Mouse (Mus musculus) liver, embryonic 12.5 days (tissue): ENCODE measurements at regions not wholly inside any gene's neighbourhood (a gene's known extent, or its start where the extent isn't known, plus 50 kb on each side); places are given as distances from the start of the nearest gene placed in this dataset.

ENCODE experiments used
- ATAC-seq: fragments of 200-750 bp; cut with Nextera tagmentation; 2 replicates; pipeline ENCODE4 v1.8.0; 2017; ENCODE audit warnings: moderate number of reproducible peaks, mild to moderate bottlenecking, moderate library complexity
- H3K27ac ChIP-seq: fragments of 300-500 bp; sonication (generic); 2 replicates; pipeline ENCODE4 v1.5.1; 2016; ENCODE audit warnings: mild to moderate bottlenecking
- H3K27me3 ChIP-seq: fragments of 300-500 bp; sonication (generic); replicated peaks from 2 replicates; pipeline ENCODE4 v1.6.1; 2016; ENCODE audit warnings: mild to moderate bottlenecking, moderate library complexity
- H3K36me3 ChIP-seq: fragments of 300-500 bp; sonication (generic); 2 replicates; pipeline ENCODE4 v1.6.1; 2016; ENCODE audit warnings: mild to moderate bottlenecking, moderate library complexity
- H3K4me1 ChIP-seq: fragments of 300-500 bp; sonication (generic); 2 replicates; pipeline ENCODE4 v1.6.1; 2016
- H3K4me2 ChIP-seq: fragments of 300-500 bp; sonication (generic); 2 replicates; pipeline ENCODE4 v1.6.1; 2016; ENCODE audit warnings: mild to moderate bottlenecking, moderate library complexity
- H3K4me3 ChIP-seq: fragments of 300-500 bp; sonication (generic); 2 replicates; pipeline ENCODE4 v1.5.1; 2016; ENCODE audit warnings: mild to moderate bottlenecking, moderate library complexity
- H3K9ac ChIP-seq: fragments of 300-500 bp; sonication (generic); 2 replicates; pipeline ENCODE4 v1.6.1; 2016; ENCODE audit warnings: mild to moderate bottlenecking, moderate library complexity
- H3K9me3 ChIP-seq: fragments of 300-500 bp; sonication (generic); replicated peaks from 2 replicates; pipeline ENCODE4 v1.6.1; 2016; ENCODE audit warnings: mild to moderate bottlenecking, moderate library complexity
- WGBS: fragments of 180-500 bp; shearing (Covaris S2); methylation state at CpG from one replicate; pipeline ENCODE4 v1.1.7; 2016; ENCODE audit not compliant: insufficient replicate concordance; 5-methylcytosine and 5-hydroxymethylcytosine counted together

DNA sequence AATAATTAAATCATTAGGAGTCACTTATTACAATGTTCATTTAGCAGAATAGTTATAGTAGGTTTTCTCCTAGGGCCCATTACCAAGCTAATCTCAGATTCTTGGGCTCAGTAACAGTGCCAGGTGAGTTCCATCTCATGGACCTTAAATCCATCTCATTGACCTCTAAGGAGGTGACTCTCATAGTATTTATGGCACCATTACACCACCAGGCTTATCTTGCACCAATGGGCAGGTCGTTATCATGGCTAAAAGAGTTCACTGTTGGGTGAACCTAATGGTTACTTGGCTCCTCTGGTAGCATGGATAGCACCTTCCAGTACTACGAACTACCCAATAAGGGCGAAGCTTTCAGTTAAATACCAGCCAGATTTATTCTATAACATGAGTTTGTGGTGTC is 123.5 kb downstream of the Chst2 start:
- H3K9ac ChIP-seq, result no peak overlapping the region
- WGBS, result 70% methylated on average over 3 of the region's 3 CpGs

DNA sequence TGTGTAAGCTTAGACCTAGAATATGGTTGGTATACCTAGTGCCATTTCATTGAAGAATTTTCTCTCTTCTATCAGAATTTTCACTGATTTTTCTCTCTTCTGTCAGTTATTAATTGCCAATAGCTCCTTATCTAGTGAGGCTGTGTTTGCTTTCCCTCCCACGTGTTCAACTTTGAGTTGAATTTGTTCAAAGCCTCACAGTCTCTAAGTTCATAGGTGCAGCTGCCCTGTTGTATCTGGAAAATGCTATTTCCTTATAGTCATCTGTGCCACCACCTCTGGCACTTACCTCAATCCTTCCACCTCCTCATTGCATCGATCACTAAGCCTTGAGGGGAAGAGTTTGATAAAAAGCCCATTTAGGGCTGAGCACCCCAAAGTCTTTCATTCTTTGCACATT is 124.0 kb downstream of the Chst2 start:
- Histone ChIP-seq H3K9ac (no peak overlapping the region), H3K4me1 (peaks cover 30% of the 10 kb centered on the region), H3K27me3 (no peaks in the 10 kb centered on the region), H3K4me2 (no peak overlapping the region), H3K36me3 (no peaks in the 10 kb centered on the region), H3K4me3 (no peak overlapping the region), H3K9me3 (no peaks in the 10 kb centered on the region), H3K27ac (no peak overlapping the region)
- WGBS, result 59% methylated on average over 2 of the region's 2 CpGs
- ATAC-seq, result no peak

More for the DNA sequence above, 123.5 kb downstream of the Chst2 start:
- Histone ChIP-seq H3K27ac (no peak overlapping the region), H3K4me2 (no peak overlapping the region), H3K27me3 (no peaks in the 10 kb centered on the region), H3K4me1 (peaks cover 30% of the 10 kb centered on the region), H3K4me3 (no peak overlapping the region), H3K36me3 (no peaks in the 10 kb centered on the region), H3K9me3 (no peaks in the 10 kb centered on the region)
- no peak for ATAC-seq
